Mouse (Mus musculus) heart, postnatal 25 days (tissue): ENCODE measurements around the gene Trnt1. TPM values are rescaled to one million over a fixed set of nuclear protein-coding genes. Genes with fewer than 3 reads are reported as not detected.

Experiments
- DNase-seq: peaks from one replicate; pipeline ENCODE4 v3.0.0; 2022; ENCODE audit warnings: low spot score
- intact Hi-C: fragments of 180-260 bp; cut with DNase I; formaldehyde crosslinking; loops from one replicate; pipeline ENCODE4 v1.15.1; 2025
- total RNA-seq, 2 experiments: library from RNA; stranded (reverse); gene quantifications; 2 replicates each; pipeline ENCODE4 v1.2.3; 2021

The Trnt1 gene
- total RNA-seq, 2 experiments from 2014 or later = 29.5 to 32.6 TPM

GRCm38 (mm10) chr6:106769290-106769866 is 458 bp downstream of the Trnt1 start:
- intact Hi-C loops = loop anchor here (2.0 kb wide), 1 partner anchor 31 kb away; the partner anchor contains the start of gene Crbn
- DNase-seq = no peak

- no peak for DNase-seq
- intact Hi-C loops = no loop called here
Measured at GRCm38 (mm10) chr6:106770046-106770445, 1.1 kb downstream of the Trnt1 start.

GRCm38 (mm10) chr6:106787138-106787537 is 18.2 kb downstream of the Trnt1 start:
- DNase-seq = no peak
- intact Hi-C loops = no loop called here

GRCm38 (mm10) chr6:106791429-106791828 is 22.5 kb downstream of the Trnt1 start:
- intact Hi-C loops = no loop called here
- no peak for DNase-seq

GRCm38 (mm10) chr6:106792486-106792885 is 23.6 kb downstream of the Trnt1 start:
- DNase-seq = no peak
- intact Hi-C loops = no loop called here

GRCm38 (mm10) chr6:106793088-106793487 is 24.2 kb downstream of the Trnt1 start:
- intact Hi-C loops = no loop called here
- DNase-seq = no peak

GRCm38 (mm10) chr6:106793621-106794020 is 24.7 kb downstream of the Trnt1 start:
- intact Hi-C loops = no loop called here
- DNase-seq = no peak

- DNase-seq = no peak
- intact Hi-C loops = no loop called here
Measured at GRCm38 (mm10) chr6:106794094-106794814, 25.3 kb downstream of the Trnt1 start.

- intact Hi-C loops = loop anchor here (2.0 to 5.0 kb wide), 3 partner anchors 31 to 1258 kb away; partner anchors contain the start of gene Trnt1
- peak; percentile 76 for DNase-seq
Measured at GRCm38 (mm10) chr6:106799333-106800226, 30.7 kb downstream of the Trnt1 start, which contains the start of gene Crbn. Gene Crbn (minus strand): TSS chr6:106800077.

GRCm38 (mm10) chr6:106800227-106800557 is 31.3 kb downstream of the Trnt1 start:
- intact Hi-C loops = loop anchor here (2.0 to 5.0 kb wide), 3 partner anchors 31 to 1257 kb away; partner anchors contain the start of gene Trnt1
- DNase-seq = no peak

- intact Hi-C loops = loop anchor here (5.0 kb wide), 2 partner anchors 143 to 1252 kb away; no protein-coding TSS in a partner anchor
- DNase-seq = no peak
Measured at GRCm38 (mm10) chr6:106804904-106805303, 36.0 kb downstream of the Trnt1 start.

- intact Hi-C loops = no loop called here
- DNase-seq = no peak
Measured at GRCm38 (mm10) chr6:106809161-106809560, 40.2 kb downstream of the Trnt1 start.

- no peak for DNase-seq
- intact Hi-C loops = no loop called here
Measured at GRCm38 (mm10) chr6:106810686-106811085, 41.8 kb downstream of the Trnt1 start.

- intact Hi-C loops = no loop called here
Measured at GRCm38 (mm10) chr6:106819246-106819645, 50.3 kb downstream of the Trnt1 start.

GRCm38 (mm10) chr6:106819906-106820305 is 51.0 kb downstream of the Trnt1 start:
- intact Hi-C loops = no loop called here
- no peak for DNase-seq

More at GRCm38 (mm10) chr6:106819246-106819645, 50.3 kb downstream of the Trnt1 start:
- no peak for DNase-seq

- intact Hi-C loops = no loop called here
- no peak for DNase-seq
Measured at GRCm38 (mm10) chr6:106820566-106820965, 51.6 kb downstream of the Trnt1 start.

GRCm38 (mm10) chr6:106822329-106822728 is 53.4 kb downstream of the Trnt1 start:
- DNase-seq = no peak
- intact Hi-C loops = no loop called here
